Mouse (Mus musculus): ENCODE data around the gene Batf.

DNA sequence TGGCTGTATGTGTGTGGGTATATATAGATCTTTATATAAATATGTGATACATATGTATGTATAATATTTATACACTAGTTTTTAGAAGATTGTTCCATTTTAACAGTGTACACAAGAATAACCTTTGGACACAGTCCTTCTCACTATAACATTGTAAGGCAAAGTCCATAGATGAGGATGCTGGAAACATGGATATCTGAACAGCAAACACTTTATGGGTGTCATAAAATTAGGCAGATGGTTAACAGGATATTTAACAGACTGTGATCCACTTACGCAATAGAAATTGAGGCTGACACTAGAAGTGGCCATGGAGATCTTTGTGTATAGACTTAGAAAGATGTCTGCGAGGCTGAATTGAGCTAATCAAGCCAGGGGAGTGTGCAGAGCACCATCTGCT is 9.3 kb downstream of the Batf start:
- TF ChIP-seq CTCF (IDR thresholded peaks at IDR 0.05; ENCODE audit: control insufficient read depth, insufficient read depth, insufficient replicate concordance, low read depth, low read length) (no peak), POLR2A (IDR thresholded peaks at IDR 0.05; ENCODE audit: control insufficient read depth, low read depth, low read length) (no peak)
